Comparison of ENCODE assay signal across 14 mouse cellular contexts in genomic region chr2:26156191-26156977, GRCm38 (mm10). TPM values are rescaled to one million over a fixed set of nuclear protein-coding genes. Genes with fewer than 3 reads are reported as not detected.
DNase-seq lines count a peak whose midpoint lies in the region; ATAC-seq lines count a peak whose summit lies in the region.
"Had no signal": no experiment of that assay in that cellular context is flagged by ENCODE, and none has a peak within 500 bp of the region (broad histone marks: within the 10 kb centered on the region; RNA-seq: fewer than 3 reads in every experiment).

No protein-coding gene starts in this region.

- ATAC-seq in intestine, embryonic 16.5 days = no peak
- no peak for ATAC-seq in intestine, embryonic 15.5 days
- ATAC-seq in hindbrain, embryonic 12.5 days (ENCODE audit: low FRiP score) = peak; percentile 62
- peak; percentile 83 for ATAC-seq in midbrain, embryonic 15.5 days (replicated peaks)
- ATAC-seq: Patski had no signal

- DNase-seq in brain, adult 2 months (ENCODE audit: low read depth, low spot score) = peak; percentile 41
- no peak for DNase-seq in embryo, embryonic 9.5 days (ENCODE audit: extremely low spot score)
- no peak for DNase-seq in ovary, adult 18-20 months (ENCODE audit: low spot score)
- no peak for DNase-seq in kidney, adult 18-20 months
- DNase-seq: thymus, postnatal 36 days had no signal

- no peak overlapping the region for H3K4me2 ChIP-seq in intestine, embryonic 16.5 days (ENCODE audit: low read depth, low read length)
- H3K4me2 ChIP-seq in intestine, embryonic 15.5 days (replicated peaks) = no peak overlapping the region
- H3K4me2 ChIP-seq in hindbrain, embryonic 12.5 days (replicated peaks) = no peak overlapping the region
- 0 out of 2 replicates have a peak overlapping the region, but pooled peaks have one; percentile 11 for H3K4me2 ChIP-seq in midbrain, embryonic 15.5 days
- H3K4me2 ChIP-seq: heart, embryonic 15.5 days; limb, embryonic 13.5 days; lung, embryonic 15.5 days had no signal

- no peaks in the 10 kb centered on the region for H3K4me1 ChIP-seq in intestine, embryonic 16.5 days (ENCODE audit: control insufficient read depth, insufficient read depth, low read length)
- H3K4me1 ChIP-seq in intestine, embryonic 15.5 days (replicated peaks) = 0 out of 2 replicates have a peak, but pooled peaks cover 2% of the 10 kb centered on the region
- peaks cover 31% of the 10 kb centered on the region for H3K4me1 ChIP-seq in hindbrain, embryonic 12.5 days
- H3K4me1 ChIP-seq in midbrain, embryonic 15.5 days = peaks cover 33% of the 10 kb centered on the region
- H3K4me1 ChIP-seq: heart, embryonic 15.5 days; limb, embryonic 13.5 days; lung, embryonic 15.5 days had no signal

- no peaks in the 10 kb centered on the region for H3K36me3 ChIP-seq in intestine, embryonic 16.5 days (ENCODE audit: control insufficient read depth, insufficient read depth, low read length)
- no peaks in the 10 kb centered on the region for H3K36me3 ChIP-seq in intestine, embryonic 15.5 days
- no peaks in the 10 kb centered on the region for H3K36me3 ChIP-seq in hindbrain, embryonic 12.5 days
- H3K36me3 ChIP-seq in midbrain, embryonic 15.5 days (replicated peaks) = no peaks in the 10 kb centered on the region
- H3K36me3 ChIP-seq: heart, embryonic 15.5 days; limb, embryonic 13.5 days; lung, embryonic 15.5 days had no signal

- H3K27ac ChIP-seq in intestine, embryonic 16.5 days (ENCODE audit: low read length) = no peak overlapping the region
- no peak overlapping the region for H3K27ac ChIP-seq in intestine, embryonic 15.5 days
- H3K27ac ChIP-seq in hindbrain, embryonic 12.5 days = peak overlapping the region; percentile 55; the same call in 1 of the 2 replicates
- H3K27ac ChIP-seq in midbrain, embryonic 15.5 days = peak overlapping the region; percentile 78
- H3K27ac ChIP-seq: heart, embryonic 15.5 days; limb, embryonic 13.5 days; lung, embryonic 15.5 days had no signal

- no peaks in the 10 kb centered on the region for H3K9me3 ChIP-seq in intestine, embryonic 16.5 days (ENCODE audit: control insufficient read depth, low read length)
- no peaks in the 10 kb centered on the region for H3K9me3 ChIP-seq in intestine, embryonic 15.5 days
- no peaks in the 10 kb centered on the region for H3K9me3 ChIP-seq in hindbrain, embryonic 12.5 days (replicated peaks)
- H3K9me3 ChIP-seq in midbrain, embryonic 15.5 days = no peaks in the 10 kb centered on the region
- H3K9me3 ChIP-seq: heart, embryonic 15.5 days; limb, embryonic 13.5 days; lung, embryonic 15.5 days had no signal

- H3K27me3 ChIP-seq in intestine, embryonic 16.5 days (replicated peaks; ENCODE audit: control insufficient read depth, insufficient read depth, low read length) = no peaks in the 10 kb centered on the region
- no peaks in the 10 kb centered on the region for H3K27me3 ChIP-seq in intestine, embryonic 15.5 days (replicated peaks)
- H3K27me3 ChIP-seq in hindbrain, embryonic 12.5 days = no peaks in the 10 kb centered on the region
- no peaks in the 10 kb centered on the region for H3K27me3 ChIP-seq in midbrain, embryonic 15.5 days (replicated peaks)
- H3K27me3 ChIP-seq: heart, embryonic 15.5 days; limb, embryonic 13.5 days; lung, embryonic 15.5 days; Patski had no signal

- H3K9ac ChIP-seq in intestine, embryonic 16.5 days (ENCODE audit: low read depth, low read length) = 0 out of 2 replicates have a peak overlapping the region, but pooled peaks have one; percentile 24
- no peak overlapping the region for H3K9ac ChIP-seq in intestine, embryonic 15.5 days
- no peak overlapping the region for H3K9ac ChIP-seq in hindbrain, embryonic 12.5 days
- no peak overlapping the region for H3K9ac ChIP-seq in midbrain, embryonic 15.5 days
- H3K9ac ChIP-seq: heart, embryonic 15.5 days; limb, embryonic 13.5 days; lung, embryonic 15.5 days had no signal

- 71% methylated on average over 10 of the region's 10 CpGs for WGBS in intestine, embryonic 16.5 days
- WGBS in intestine, embryonic 15.5 days = 67% methylated on average over 10 of the region's 10 CpGs
- 56% methylated on average over 10 of the region's 10 CpGs for WGBS in hindbrain, embryonic 12.5 days
- WGBS in midbrain, embryonic 15.5 days = 30% methylated on average over 10 of the region's 10 CpGs

- no peak overlapping the region for H3K4me3 ChIP-seq in intestine, embryonic 16.5 days (ENCODE audit: low read length)
- no peak overlapping the region for H3K4me3 ChIP-seq in intestine, embryonic 15.5 days (replicated peaks)
- no peak overlapping the region for H3K4me3 ChIP-seq in hindbrain, embryonic 12.5 days
- no peak overlapping the region for H3K4me3 ChIP-seq in midbrain, embryonic 15.5 days
- H3K4me3 ChIP-seq: heart, embryonic 15.5 days; limb, embryonic 13.5 days; lung, embryonic 15.5 days had no signal

RNA-seq across cellular contexts. Expression of gene Nacc2, which starts 33.4 kb away (rescaled TPM):
- polyA plus RNA-seq in intestine, embryonic 16.5 days (2015; fragmentation: Nextera tagmentation; extraction: Ambion mirVana) = 18.6 and 20.4 TPM in 2 replicates
- 14.4 and 16.9 TPM in 2 replicates for polyA plus RNA-seq in intestine, embryonic 15.5 days (2015; fragmentation: Nextera tagmentation; extraction: Ambion mirVana)
- polyA plus RNA-seq in hindbrain, embryonic 12.5 days (2016; fragmentation: Nextera tagmentation; extraction: Ambion mirVana) = 12.6 and 15.0 TPM in 2 replicates
- 14.3 and 16.9 TPM in 2 replicates for polyA plus RNA-seq in midbrain, embryonic 15.5 days (2015; fragmentation: Nextera tagmentation; extraction: Ambion mirVana)

RNA-seq across cellular contexts. Expression of gene Lhx3, which starts 51.7 kb away (rescaled TPM):
- 0.09 TPM in 1 of 2 replicates, not detected in the other for polyA plus RNA-seq in intestine, embryonic 16.5 days (2015; fragmentation: Nextera tagmentation; extraction: Ambion mirVana)
- polyA plus RNA-seq in intestine, embryonic 15.5 days (2015; fragmentation: Nextera tagmentation; extraction: Ambion mirVana) = not detected in 2 replicates
- 8.7 and 12.0 TPM in 2 replicates for polyA plus RNA-seq in hindbrain, embryonic 12.5 days (2016; fragmentation: Nextera tagmentation; extraction: Ambion mirVana)
- polyA plus RNA-seq in midbrain, embryonic 15.5 days (2015; fragmentation: Nextera tagmentation; extraction: Ambion mirVana) = 0.13 TPM in 1 of 2 replicates, not detected in the other
- polyA plus RNA-seq: heart, embryonic 15.5 days; intestine, embryonic 14.5 days; limb, embryonic 13.5 days; lung, embryonic 15.5 days; Patski had no signal

Comparison
In these comparisons a context has a peak if more than half of its experiments do, and no peak if none do; other contexts are left out.
1. ATAC-seq: peak in hindbrain, embryonic 12.5 days (single experiment) and midbrain, embryonic 15.5 days (single experiment); none in intestine, embryonic 16.5 days (single experiment) and intestine, embryonic 15.5 days (single experiment).
2. H3K27ac ChIP-seq: peak in hindbrain, embryonic 12.5 days (single experiment) and midbrain, embryonic 15.5 days (single experiment); none in intestine, embryonic 16.5 days (single experiment) and intestine, embryonic 15.5 days (single experiment).